Mouse (Mus musculus) heart, postnatal 14 days (tissue): ENCODE measurements around the gene Ppp2ca. TPM values are rescaled to one million over a fixed set of nuclear protein-coding genes. Genes with fewer than 3 reads are reported as not detected.
"Not testable (repeated sequence)": the region's sequence is repeated elsewhere in the genome, so short reads cannot be mapped to it uniquely, and the experiment has no call there.

Experiments
- DNase-seq, 2 experiments: peaks; one replicate each; pipeline ENCODE4 v3.0.0; 2021 to 2022
- intact Hi-C: fragments of 180-260 bp; cut with DNase I; formaldehyde crosslinking; loops from one replicate; pipeline ENCODE4 v1.15.1; 2025
- total RNA-seq, 2 experiments: library from RNA; stranded (reverse); gene quantifications; 2 replicates each; pipeline ENCODE4 v1.2.3; 2021

Gene Ppp2ca
- total RNA-seq, 2 experiments from 2014 or later: 55.4 to 60.4 TPM

- DNase-seq: no peak
- intact Hi-C loops: no loop called here
Observed at GRCm38 (mm10) chr11:52089291-52089690, 9.2 kb upstream of the Ppp2ca start.

GRCm38 (mm10) chr11:52091261-52091660, 7.2 kb upstream of the Ppp2ca start:
- intact Hi-C loops: no loop called here
- no peak for DNase-seq

GRCm38 (mm10) chr11:52094568-52094967, 3.9 kb upstream of the Ppp2ca start:
- intact Hi-C loops: no loop called here
- DNase-seq: no peak

GRCm38 (mm10) chr11:52097016-52097415, 1.5 kb upstream of the Ppp2ca start:
- no peak for DNase-seq

GRCm38 (mm10) chr11:52097596-52097995, 885 bp upstream of the Ppp2ca start:
- intact Hi-C loops: loop anchor here (5.0 kb wide), 1 partner anchor 95 kb away; the partner anchor contains the start of genes Cdkl3 and Ube2b
- DNase-seq: no peak

More at GRCm38 (mm10) chr11:52097016-52097415, 1.5 kb upstream of the Ppp2ca start:
- intact Hi-C loops: loop anchor here (5.0 kb wide), 1 partner anchor 95 kb away; the partner anchor contains the start of genes Cdkl3 and Ube2b

GRCm38 (mm10) chr11:52099031-52099761, 715 bp downstream of the Ppp2ca start:
- DNase-seq: peak; percentile 80 to 82
- intact Hi-C loops: loop anchor here (5.0 kb wide), 1 partner anchor 97 kb away; the partner anchor contains the start of genes Cdkl3 and Ube2b

- no peak for DNase-seq
- intact Hi-C loops: loop anchor here (5.0 kb wide), 1 partner anchor 97 kb away; the partner anchor contains the start of genes Cdkl3 and Ube2b
Observed at GRCm38 (mm10) chr11:52099771-52100219, 1.3 kb downstream of the Ppp2ca start.

- no peak for DNase-seq
- intact Hi-C loops: no loop called here
Observed at GRCm38 (mm10) chr11:52102977-52103376, 4.5 kb downstream of the Ppp2ca start.

- DNase-seq: no peak
- intact Hi-C loops: no loop called here
Observed at GRCm38 (mm10) chr11:52105503-52105902, 7.0 kb downstream of the Ppp2ca start.

GRCm38 (mm10) chr11:52106037-52106436, 7.6 kb downstream of the Ppp2ca start:
- intact Hi-C loops: no loop called here
- no peak for DNase-seq

GRCm38 (mm10) chr11:52106438-52106837, 8.0 kb downstream of the Ppp2ca start:
- no peak for DNase-seq
- intact Hi-C loops: no loop called here

- intact Hi-C loops: no loop called here
- no peak for DNase-seq
Observed at GRCm38 (mm10) chr11:52108796-52109195, 10.3 kb downstream of the Ppp2ca start.

GRCm38 (mm10) chr11:52109421-52109820, 10.9 kb downstream of the Ppp2ca start:
- no peak for DNase-seq
- intact Hi-C loops: no loop called here

GRCm38 (mm10) chr11:52115479-52115878, 17.0 kb downstream of the Ppp2ca start:
- intact Hi-C loops: no loop called here
- no peak for DNase-seq

GRCm38 (mm10) chr11:52116117-52116516, 17.6 kb downstream of the Ppp2ca start:
- DNase-seq, intact Hi-C loops: not testable (repeated sequence)

GRCm38 (mm10) chr11:52117156-52117555, 18.7 kb downstream of the Ppp2ca start:
- intact Hi-C loops: no loop called here

GRCm38 (mm10) chr11:52120415-52120814, 21.9 kb downstream of the Ppp2ca start:
- intact Hi-C loops, DNase-seq: not testable (repeated sequence)

More at GRCm38 (mm10) chr11:52117156-52117555, 18.7 kb downstream of the Ppp2ca start:
- DNase-seq: no peak

- no peak for DNase-seq
- intact Hi-C loops: no loop called here
Observed at GRCm38 (mm10) chr11:52122045-52122444, 23.6 kb downstream of the Ppp2ca start.

- no peak for DNase-seq
Observed at GRCm38 (mm10) chr11:52124468-52124867, 26.0 kb downstream of the Ppp2ca start.

GRCm38 (mm10) chr11:52127169-52127568, 28.7 kb downstream of the Ppp2ca start:
- DNase-seq: no peak
- intact Hi-C loops: loop anchor here (5.0 kb wide), 1 partner anchor 70 kb away; no protein-coding TSS in a partner anchor

More at GRCm38 (mm10) chr11:52124468-52124867, 26.0 kb downstream of the Ppp2ca start:
- intact Hi-C loops: no loop called here

- intact Hi-C loops: loop anchor here (5.0 kb wide), 1 partner anchor 70 kb away; no protein-coding TSS in a partner anchor
- no peak for DNase-seq
Observed at GRCm38 (mm10) chr11:52127760-52128159, 29.3 kb downstream of the Ppp2ca start.
